Mouse (Mus musculus) large intestine, adult 2 months (tissue): ENCODE data around the gene Hectd1. TPM values are rescaled to one million over a fixed set of nuclear protein-coding genes. Genes with fewer than 3 reads are reported as not detected.

Source experiments
- DNase-seq: peaks from one replicate; pipeline ENCODE4 v3.0.0-alpha.2; 2012; ENCODE audit warnings: low read depth, low spot score
- WGBS: fragments of 180-500 bp; shearing (Covaris S2); methylation state at CpG from one replicate; pipeline ENCODE4 v1.1.7; 2018; 5-methylcytosine and 5-hydroxymethylcytosine counted together
- polyA plus RNA-seq: library from polyadenylated mRNA; depleted of rRNA; stranded (reverse); fragments of >200 nt; gene quantifications from 2 replicates; pipeline ENCODE4 v1.2.3, GENCODE M21; 2012

Gene Hectd1
- polyA plus RNA-seq, 1 experiment: 10.9 TPM

- WGBS: 13% methylated on average over 1 of the region's 1 CpGs
- no peak for DNase-seq
Measured at GRCm38 (mm10) chr12:51845261-51845660, 15.9 kb upstream of the Hectd1 start.

- peak; percentile 97 for DNase-seq
- WGBS: 1% methylated on average over 17 of the region's 17 CpGs
Measured at GRCm38 (mm10) chr12:51844771-51845256, 15.5 kb upstream of the Hectd1 start.

DNA sequence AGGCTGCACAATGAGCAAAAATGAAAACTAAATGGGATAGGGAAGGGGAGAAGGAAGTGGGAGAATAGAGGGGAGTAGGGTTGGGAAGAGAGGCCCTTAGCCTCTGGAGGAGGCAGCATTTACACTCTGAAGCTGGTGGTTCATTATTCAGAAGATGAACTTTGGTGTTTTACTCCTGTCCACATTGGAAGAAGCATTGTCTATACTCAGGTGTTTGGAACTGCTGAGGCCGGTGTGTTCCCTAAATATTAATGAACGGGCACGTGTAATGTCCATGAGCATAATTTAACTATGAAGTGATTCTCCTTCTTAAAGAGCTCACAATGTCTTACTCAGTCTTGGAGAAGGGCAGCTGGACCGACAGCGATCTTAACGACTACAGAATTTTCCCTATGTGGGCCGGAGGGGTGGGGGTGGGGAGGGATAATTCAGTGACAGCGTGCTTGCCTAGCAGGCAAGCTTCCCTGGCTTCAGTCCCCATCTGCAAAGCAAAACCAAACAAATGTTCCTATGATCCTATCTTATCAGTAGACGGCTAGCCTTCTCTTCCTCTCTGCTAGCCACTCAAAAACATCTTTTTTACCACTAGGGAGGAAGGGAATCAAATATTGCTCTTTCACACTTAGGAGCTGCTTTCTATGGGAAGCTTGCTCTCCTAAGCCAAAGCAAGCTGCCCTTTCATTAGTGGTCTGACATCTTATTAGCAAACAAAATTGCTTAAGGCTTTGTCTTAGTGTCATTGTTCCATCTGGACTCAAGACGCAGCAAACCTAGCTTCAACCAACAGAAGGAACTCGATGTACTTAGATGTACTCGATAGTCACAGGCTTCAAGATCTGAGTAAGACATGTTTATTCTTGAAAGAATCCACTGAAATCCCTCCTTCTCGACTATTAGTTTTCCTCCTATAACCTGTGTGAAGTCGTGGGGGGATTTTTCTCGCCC lies 14.5 kb upstream of the Hectd1 start:
- no peak for DNase-seq
- WGBS: 23% methylated on average over 15 of the region's 15 CpGs

- no peak for DNase-seq
- WGBS: 83% methylated on average over 6 of the region's 6 CpGs
Measured at GRCm38 (mm10) chr12:51842081-51842864, 12.9 kb upstream of the Hectd1 start.

DNA sequence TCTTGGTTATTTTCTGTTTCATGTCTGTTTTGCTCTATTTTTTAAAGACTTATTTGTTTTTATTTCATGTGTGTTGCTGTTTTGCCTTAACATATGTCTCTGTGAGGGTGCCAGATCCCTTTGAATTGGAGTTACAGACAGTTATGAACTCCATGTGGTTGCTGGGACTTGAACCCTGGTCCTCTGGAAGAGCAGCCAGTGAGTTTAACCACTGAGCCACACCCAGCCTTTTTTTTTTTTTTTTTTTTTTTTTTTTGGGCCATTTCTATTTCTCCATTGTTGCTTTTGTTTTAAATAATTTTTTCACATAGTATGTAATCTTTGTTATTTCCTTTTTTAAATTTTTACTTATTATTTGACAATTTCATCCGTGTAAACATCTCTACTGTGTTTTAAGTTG lies 10.5 kb upstream of the Hectd1 start:
- no peak for DNase-seq
- 96% methylated on average over 1 of the region's 1 CpGs for WGBS

DNA sequence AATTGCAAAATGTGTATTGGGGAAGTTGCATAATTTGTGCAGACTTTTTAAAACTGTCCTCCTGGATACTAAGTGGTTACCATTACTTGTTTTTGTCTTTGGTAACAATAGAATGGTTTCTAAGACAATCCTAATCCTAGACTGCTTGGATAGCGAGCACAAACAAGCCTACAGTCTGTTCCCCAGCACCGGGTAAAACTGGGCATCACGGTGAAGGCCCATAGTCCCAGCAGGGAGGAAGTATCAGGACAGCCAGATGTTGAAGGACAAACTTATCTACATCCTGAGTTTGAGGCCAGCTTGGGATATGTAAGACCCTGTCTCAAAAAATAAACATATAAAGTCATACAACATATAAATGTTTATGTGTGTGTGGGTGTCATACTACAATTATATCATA lies 5.9 kb upstream of the Hectd1 start:
- WGBS: 65% methylated on average over 3 of the region's 3 CpGs
- DNase-seq: no peak

GRCm38 (mm10) chr12:51831931-51832330 lies 2.6 kb upstream of the Hectd1 start:
- DNase-seq: no peak
- 77% methylated on average over 13 of the region's 13 CpGs for WGBS

DNA sequence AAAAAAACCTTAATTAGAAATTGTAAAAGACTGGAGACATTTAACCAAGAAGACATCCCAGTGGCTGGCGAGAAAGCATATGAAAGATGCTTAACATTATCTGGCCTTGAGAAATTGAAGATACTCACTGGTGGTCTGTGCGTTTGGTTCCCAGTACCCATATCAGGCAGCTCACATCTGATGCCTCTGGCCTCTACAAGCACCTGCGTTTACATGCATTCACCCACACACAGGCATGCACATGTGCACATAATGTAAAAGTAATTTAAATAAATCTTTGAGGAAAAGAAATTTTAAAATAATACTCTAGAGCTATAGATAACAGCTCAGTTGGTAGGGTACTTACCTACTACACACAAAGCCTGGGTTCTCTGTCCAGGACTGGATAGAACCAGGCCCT lies 2.0 kb upstream of the Hectd1 start:
- DNase-seq: no peak
- 97% methylated on average over 3 of the region's 3 CpGs for WGBS

DNA sequence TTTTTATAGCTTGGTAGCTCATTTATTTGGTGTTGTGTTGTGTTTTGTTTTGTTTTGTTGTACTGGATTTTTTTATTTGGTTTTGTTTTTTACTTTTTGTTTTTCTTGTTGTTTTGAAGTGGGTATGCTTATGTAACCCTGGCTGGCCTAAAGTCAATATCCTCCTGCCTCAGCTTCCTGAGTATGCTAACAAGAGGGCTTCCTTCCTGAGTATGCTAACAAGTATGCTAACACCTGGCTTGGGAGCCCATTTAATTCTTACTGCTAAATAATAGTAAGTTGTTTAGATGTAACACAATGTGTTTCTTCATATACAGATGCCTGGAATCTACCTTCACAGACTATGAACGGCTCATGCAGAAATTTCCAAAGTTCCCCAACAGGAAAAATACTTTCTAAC lies 1.3 kb upstream of the Hectd1 start:
- no peak for DNase-seq
- 77% methylated on average over 1 of the region's 1 CpGs for WGBS

GRCm38 (mm10) chr12:51830077-51830402 lies 704 bp upstream of the Hectd1 start:
- under 1% methylated on average over 12 of the region's 12 CpGs for WGBS
- no peak for DNase-seq

DNA sequence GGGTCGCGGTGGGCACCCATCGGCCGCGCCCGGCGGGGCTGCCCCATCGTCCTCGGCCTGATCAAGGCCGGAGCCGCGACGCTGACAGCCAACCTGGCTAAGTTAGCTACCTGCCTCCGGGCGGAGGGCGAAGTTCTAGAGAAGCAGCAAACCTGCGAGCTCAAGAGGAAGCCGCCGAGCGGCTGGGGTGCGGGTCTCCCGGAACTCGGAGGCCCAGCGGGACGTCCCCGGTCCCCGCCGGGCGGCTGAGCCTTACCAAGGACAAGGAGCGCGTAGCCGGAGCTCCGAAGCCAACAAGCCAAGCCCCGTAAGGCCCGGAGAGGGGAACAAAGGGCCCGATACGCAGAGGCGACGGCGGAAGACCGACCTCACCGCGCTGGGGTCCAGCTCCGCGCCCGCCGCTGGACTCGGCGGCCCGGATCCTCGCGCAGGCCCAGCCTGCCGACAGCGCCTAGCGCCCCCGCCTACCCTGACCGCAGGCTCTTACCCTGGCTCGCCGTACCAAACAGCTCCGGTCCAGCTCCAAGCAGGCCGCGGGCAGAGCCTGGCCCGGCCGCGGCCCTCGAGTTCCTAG lies 533 bp downstream of the Hectd1 start:
- under 1% methylated on average over 66 of the region's 66 CpGs for WGBS
- DNase-seq: no peak

- DNase-seq: no peak
- WGBS: 3% methylated on average over 6 of the region's 6 CpGs
Measured at GRCm38 (mm10) chr12:51827958-51828650, 1.2 kb downstream of the Hectd1 start.

- WGBS: 45% methylated on average over 2 of the region's 2 CpGs
- no peak for DNase-seq
Measured at GRCm38 (mm10) chr12:51825338-51825737, 4.0 kb downstream of the Hectd1 start.

- 73% methylated on average over 5 of the region's 5 CpGs for WGBS
- DNase-seq: no peak
Measured at GRCm38 (mm10) chr12:51823311-51823710, 6.0 kb downstream of the Hectd1 start.

DNA sequence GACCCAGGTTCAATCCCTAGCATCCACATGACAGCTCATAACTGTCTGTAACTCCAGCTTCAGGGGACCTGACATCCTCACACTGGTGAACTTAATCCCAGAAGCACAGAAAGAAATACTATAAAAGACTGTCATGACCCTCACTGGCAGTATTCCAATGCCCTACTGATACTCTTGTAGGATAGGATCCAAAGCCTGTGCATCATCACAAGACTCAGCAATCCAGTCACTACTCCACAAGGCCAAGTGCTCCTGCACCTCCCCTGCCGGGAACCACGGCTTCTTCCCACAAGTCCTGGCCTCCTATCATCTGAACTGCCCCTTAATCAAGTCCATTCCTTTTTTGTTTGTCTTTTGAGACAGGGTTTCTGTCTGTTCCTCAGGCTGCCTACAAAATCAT lies 6.5 kb downstream of the Hectd1 start:
- WGBS: 68% methylated on average over 2 of the region's 2 CpGs
- DNase-seq: no peak

- DNase-seq: no peak
- 79% methylated on average over 3 of the region's 3 CpGs for WGBS
Measured at GRCm38 (mm10) chr12:51822236-51822635, 7.1 kb downstream of the Hectd1 start.

DNA sequence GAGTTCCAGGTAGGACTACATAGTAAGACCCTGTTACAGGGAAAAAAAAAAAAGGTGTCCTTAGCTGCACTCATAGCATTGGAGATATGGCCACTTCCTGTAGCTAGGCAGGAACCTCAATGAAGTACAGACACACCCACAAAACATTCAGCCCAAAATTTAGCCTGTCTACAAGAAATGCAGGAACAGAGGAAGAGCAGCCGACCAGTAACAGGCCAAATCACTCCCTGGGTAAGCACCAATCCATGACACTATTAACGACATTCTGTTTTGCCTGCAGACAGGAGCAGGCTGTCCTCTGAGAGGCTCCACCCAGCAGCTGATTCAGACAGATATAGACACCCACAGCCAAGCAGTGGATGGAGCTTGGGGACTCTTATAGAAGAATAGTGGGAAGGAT lies 8.1 kb downstream of the Hectd1 start:
- DNase-seq: no peak
- 5% methylated on average over 2 of the region's 2 CpGs for WGBS

DNA sequence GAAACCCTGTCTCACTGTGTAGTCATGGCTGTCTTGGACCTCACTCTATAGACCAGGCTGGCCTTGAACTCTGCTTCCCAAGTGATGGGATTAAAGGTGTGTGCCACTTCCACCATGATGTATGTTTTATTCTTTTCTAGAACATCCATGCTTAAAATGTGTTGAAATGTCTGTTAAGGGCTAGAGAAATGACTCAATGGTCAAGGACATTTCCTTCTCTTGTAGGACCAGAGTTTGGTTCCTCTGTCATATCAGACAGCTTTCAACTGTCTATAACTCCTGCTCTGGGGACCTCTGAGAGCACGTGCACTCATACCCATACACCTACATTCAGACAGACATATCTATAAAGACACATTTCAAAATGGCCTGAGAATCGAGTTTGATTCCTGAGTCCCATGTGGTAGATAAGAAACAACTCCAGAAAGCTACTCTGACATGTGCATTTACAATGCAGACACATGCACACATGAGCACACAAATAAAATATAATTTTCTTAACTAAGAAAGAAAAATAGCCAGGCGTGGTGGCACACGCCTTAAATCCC lies 9.3 kb downstream of the Hectd1 start:
- 86% methylated on average over 4 of the region's 4 CpGs for WGBS
- DNase-seq: no peak

GRCm38 (mm10) chr12:51817815-51818613 lies 11.3 kb downstream of the Hectd1 start:
- no peak for DNase-seq
- WGBS: 44% methylated on average over 8 of the region's 8 CpGs
